Mouse (Mus musculus): ENCODE measurements around the gene Nfib. TPM values are rescaled to one million over a fixed set of nuclear protein-coding genes. Genes with fewer than 3 reads are reported as not detected.

Gene Nfib
- polyA plus RNA-seq, 2 experiments from 2014 or later = 0.20 TPM; not detected in 1

- no peak for ATAC-seq
Observed at GRCm38 (mm10) chr4:82408463-82409404, 296.8 kb downstream of the Nfib start.

- ATAC-seq = no peak
Observed at GRCm38 (mm10) chr4:82406511-82406910, 299.0 kb downstream of the Nfib start.

GRCm38 (mm10) chr4:82405791-82406190 is 299.8 kb downstream of the Nfib start:
- ATAC-seq = no peak

- no peak for ATAC-seq
Observed at GRCm38 (mm10) chr4:82403975-82404651, 301.4 kb downstream of the Nfib start.

DNA sequence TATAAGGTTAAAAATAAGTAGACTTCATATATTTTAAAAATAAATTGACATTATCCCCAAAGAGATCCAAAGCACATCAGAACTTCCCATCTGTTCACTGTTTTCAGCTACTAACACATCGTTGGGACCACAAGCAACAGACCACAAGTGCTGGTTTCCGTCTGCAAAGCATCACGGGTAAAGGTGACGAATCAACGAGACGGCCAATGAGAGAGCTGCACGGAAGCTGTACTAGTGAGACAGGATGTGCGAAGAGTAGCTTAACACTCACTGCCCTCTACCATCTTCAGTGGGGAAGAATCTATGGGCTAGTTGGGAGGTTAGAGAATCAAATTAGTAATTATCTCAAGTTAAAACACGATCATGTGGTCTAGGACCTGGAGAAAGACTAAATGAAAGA is 302.9 kb downstream of the Nfib start:
- ATAC-seq = no peak

DNA sequence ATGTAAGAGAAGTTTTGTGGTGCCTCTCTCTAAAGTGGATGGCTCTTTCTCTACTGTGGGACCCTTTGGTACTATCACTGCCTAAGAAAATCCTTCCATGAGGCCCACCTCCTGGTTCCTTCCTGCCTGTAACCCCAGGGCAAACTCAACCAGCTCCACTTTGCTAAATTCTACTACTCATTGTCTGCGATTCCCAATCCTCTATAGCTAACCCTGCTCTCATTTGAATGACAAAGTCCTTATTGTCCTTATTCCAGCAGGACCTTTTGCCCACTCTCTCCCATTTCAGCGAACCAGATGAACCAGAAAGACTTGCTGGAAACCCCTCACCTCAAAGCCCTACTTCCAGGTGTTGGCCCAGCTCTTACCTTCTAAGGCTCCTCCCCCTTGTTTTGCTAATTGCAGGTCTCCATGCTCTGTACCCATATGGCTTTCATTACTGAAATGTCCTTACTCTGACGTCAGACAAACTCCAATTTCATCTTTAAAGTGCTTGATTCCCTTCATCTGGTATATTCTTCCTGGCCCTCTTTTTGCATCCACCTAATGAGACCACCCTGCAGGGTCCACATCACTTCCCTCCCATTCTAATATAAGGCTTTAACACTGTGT is 304.0 kb downstream of the Nfib start:
- no peak for ATAC-seq

DNA sequence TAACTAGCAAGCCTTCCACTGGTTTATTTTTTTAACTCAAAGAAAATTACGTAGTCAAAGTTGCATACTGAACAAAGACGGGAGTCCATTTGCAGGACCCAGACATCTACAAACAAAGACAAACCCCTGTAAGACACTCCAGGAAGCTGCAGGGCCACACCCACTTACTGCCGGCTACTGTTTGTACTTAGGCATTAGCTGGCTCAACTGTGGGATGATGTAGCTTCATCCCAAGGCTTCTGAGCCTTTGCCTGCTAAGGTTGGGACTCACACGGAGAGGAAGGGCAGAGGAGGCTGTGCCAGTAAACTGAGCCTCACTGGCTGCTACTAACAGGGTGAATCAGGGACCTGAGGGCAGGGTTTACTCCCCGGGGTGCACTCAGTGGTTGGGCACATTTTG is 305.0 kb downstream of the Nfib start:
- no peak for ATAC-seq

- no peak for ATAC-seq
Observed at GRCm38 (mm10) chr4:82399406-82400380, 305.9 kb downstream of the Nfib start.

GRCm38 (mm10) chr4:82398282-82398681 is 307.3 kb downstream of the Nfib start:
- ATAC-seq = no peak

DNA sequence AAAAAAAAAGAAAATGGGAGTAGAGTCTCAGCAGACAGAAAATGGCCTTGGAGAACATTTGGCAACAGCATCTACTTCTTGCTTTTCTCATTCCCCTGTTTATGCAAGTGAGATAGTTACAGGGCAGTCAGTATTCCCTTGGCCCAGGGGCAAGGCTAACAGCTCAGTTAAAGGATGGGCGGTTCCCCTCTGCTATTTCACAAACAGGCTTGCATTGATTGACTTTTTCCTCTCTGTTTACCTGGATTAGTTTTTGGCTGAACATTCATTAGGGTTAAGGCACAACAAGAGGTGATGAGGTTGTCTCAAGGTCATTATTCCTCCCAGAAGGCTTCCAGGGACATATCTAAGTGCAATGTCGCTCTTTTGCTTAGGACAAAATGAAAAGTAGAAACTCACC is 308.7 kb downstream of the Nfib start:
- no peak for ATAC-seq

DNA sequence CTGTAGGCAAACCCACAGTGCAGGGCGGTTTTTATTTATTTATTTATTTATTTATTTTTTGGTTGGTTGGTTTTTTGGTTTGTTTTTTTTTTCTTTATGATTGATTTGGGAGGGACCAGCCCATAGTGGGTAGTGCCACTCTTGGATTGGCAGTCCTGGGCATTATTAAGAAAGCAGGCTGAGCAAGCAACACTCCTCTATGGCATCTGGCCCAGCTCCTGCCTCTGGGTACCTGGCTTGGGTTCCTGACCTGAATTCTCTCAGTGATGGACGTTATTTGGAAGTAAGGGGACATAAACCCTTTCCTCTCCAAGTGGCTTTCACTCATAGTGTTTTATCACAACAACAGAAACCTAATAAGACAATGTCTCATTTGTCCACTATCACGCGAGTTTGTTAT is 309.5 kb downstream of the Nfib start:
- ATAC-seq = no peak

DNA sequence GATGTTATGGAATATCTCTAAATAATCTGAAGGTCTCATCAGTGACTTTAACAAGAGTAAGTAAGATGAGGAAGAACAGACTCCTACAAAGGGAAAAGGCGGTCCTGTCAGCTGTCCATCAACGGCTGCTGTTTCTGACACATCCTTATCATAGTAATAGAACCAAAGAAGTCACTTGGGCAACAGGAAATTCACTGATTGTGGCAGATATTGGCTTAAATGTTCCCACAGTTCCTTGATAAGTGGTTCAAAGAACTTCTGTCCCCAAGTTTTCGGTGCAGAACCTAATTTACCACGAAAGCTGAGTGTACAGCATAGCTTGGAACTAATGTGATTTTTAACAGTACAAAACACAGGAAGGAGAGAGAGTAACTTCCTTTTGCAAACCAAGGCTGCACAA is 311.2 kb downstream of the Nfib start:
- no peak for ATAC-seq

- ATAC-seq = no peak
Observed at GRCm38 (mm10) chr4:82393021-82393420, 312.5 kb downstream of the Nfib start.

DNA sequence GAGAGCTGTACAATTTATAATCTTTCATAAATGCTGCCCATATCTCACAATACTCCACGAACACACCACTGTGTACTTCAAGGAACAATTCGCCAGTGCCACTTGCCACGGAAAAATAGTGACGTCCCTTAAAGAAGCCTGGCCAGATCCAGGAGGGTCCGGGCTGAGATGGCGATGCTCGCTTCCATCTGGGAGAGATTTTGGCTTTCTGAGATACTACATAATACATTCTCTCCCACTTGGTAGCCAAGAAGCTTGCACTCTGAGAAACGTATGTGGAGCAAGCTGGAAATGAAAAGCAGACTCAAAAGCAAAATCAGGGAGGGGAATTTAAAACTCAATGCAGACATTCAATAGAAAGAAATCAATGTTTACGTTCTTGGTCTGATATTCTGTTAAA is 313.1 kb downstream of the Nfib start:
- no peak for ATAC-seq

- ATAC-seq = no peak
Observed at GRCm38 (mm10) chr4:82391726-82392472, 313.7 kb downstream of the Nfib start.

GRCm38 (mm10) chr4:82390545-82390944 is 315.0 kb downstream of the Nfib start:
- no peak for ATAC-seq

GRCm38 (mm10) chr4:82389876-82390275 is 315.7 kb downstream of the Nfib start:
- ATAC-seq = no peak

GRCm38 (mm10) chr4:82387620-82388019 is 317.9 kb downstream of the Nfib start:
- no peak for ATAC-seq

DNA sequence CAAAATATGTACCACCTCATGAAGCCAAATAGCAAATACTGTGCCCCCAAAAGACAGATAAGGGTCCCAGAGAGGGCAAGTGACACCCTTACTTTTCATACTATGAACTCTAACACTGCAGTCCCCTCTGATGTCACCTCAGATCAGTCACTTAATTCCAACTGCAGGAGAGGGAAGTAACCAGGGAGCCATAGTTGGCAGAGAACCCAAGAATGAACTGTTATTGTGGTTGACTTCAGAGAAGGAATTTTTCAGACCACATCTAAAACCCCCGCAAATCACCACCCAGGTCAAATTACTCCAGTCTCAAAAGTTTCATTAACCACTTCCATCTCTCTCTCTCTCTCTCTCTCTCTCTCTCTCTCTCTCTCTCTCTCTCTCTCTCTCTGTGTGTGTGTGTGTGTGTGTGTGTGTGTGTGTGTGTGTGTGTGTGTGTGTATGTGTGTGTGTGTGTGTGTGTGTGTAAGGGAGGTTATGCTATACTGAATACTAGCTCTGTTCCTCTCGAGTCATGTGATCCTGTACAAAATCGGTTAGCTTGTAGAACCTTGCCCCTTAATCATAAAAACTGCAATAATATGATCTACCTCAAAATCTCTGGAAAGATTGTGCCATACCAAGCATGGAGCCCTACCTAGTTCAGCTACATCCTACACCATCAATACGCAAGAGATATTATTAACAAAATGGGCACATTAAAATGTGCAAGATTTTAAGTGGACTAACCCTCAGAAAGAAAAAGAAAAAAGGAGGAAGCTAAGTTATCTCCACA is 319.1 kb downstream of the Nfib start:
- no peak for ATAC-seq

GRCm38 (mm10) chr4:82385638-82386037 is 319.9 kb downstream of the Nfib start:
- no peak for ATAC-seq
